Mouse (Mus musculus) midbrain, embryonic 10.5 days (tissue): ENCODE results near the gene Syndig1l. TPM values are rescaled to one million over a fixed set of nuclear protein-coding genes. Genes with fewer than 3 reads are reported as not detected.

Source experiments
- DNase-seq: peaks from one replicate; pipeline ENCODE4 v3.0.0-alpha.2; 2017; ENCODE audit warnings: low spot score
- H3K27ac ChIP-seq: fragments of 300-500 bp; sonication (generic); replicated peaks from 2 replicates; pipeline ENCODE4 v1.5.1; 2016; ENCODE audit warnings: mild to moderate bottlenecking
- H3K27me3 ChIP-seq: fragments of 300-500 bp; sonication (generic); 2 replicates; pipeline ENCODE4 v1.6.1; 2016; ENCODE audit warnings: low read depth, mild to moderate bottlenecking; ENCODE audit not compliant: poor library complexity, severe bottlenecking
- H3K36me3 ChIP-seq: fragments of 300-500 bp; sonication (generic); 2 replicates; pipeline ENCODE4 v1.6.1; 2016; ENCODE audit warnings: mild to moderate bottlenecking, moderate library complexity
- H3K4me1 ChIP-seq: fragments of 300-500 bp; sonication (generic); 2 replicates; pipeline ENCODE4 v1.6.1; 2016
- H3K4me3 ChIP-seq: fragments of 300-500 bp; sonication (generic); 2 replicates; pipeline ENCODE4 v1.5.1; 2016; ENCODE audit warnings: mild to moderate bottlenecking, moderate library complexity
- H3K9me3 ChIP-seq: fragments of 300-500 bp; sonication (generic); replicated peaks from 2 replicates; pipeline ENCODE4 v1.6.1; 2016; ENCODE audit warnings: mild to moderate bottlenecking
- WGBS: fragments of 180-500 bp; shearing (Covaris S2); methylation state at CpG from one replicate; pipeline ENCODE4 v1.1.7; 2016; 5-methylcytosine and 5-hydroxymethylcytosine counted together
- polyA plus RNA-seq: library from polyadenylated mRNA; unstranded; fragments of >200 nt; fragmentation: Nextera tagmentation; extraction: Ambion mirVana; gene quantifications from 2 replicates; pipeline ENCODE4 v1.2.1, GENCODE M21; 2016

Syndig1l gene
- polyA plus RNA-seq, 1 experiment from 2014 or later = 0.10 TPM

- Histone ChIP-seq H3K36me3 (no peaks in the 10 kb centered on the region), H3K9me3 (no peaks in the 10 kb centered on the region), H3K27ac (no peak overlapping the region), H3K4me1 (peaks cover 6% of the 10 kb centered on the region), H3K27me3 (peaks cover 12% of the 10 kb centered on the region), H3K4me3 (no peak overlapping the region)
- DNase-seq = peak; percentile 67
- 17% methylated on average over 3 of the region's 3 CpGs for WGBS
Observed at GRCm38 (mm10) chr12:84653912-84654311, 44.7 kb downstream of the Syndig1l start.

- 91% methylated on average over 13 of the region's 13 CpGs for WGBS
- Histone ChIP-seq H3K9me3 (no peaks in the 10 kb centered on the region), H3K27me3 (peaks cover 13% of the 10 kb centered on the region), H3K27ac (no peak overlapping the region), H3K4me1 (peaks cover 6% of the 10 kb centered on the region), H3K36me3 (no peaks in the 10 kb centered on the region), H3K4me3 (no peak overlapping the region)
- no peak for DNase-seq
Observed at GRCm38 (mm10) chr12:84650234-84650633, 48.4 kb downstream of the Syndig1l start.

GRCm38 (mm10) chr12:84640654-84641053 lies 58.0 kb downstream of the Syndig1l start, which contains the start of gene Vrtn:
TSS of gene Vrtn (plus strand) at chr12:84641019.
- no peak for DNase-seq
- peaks cover 59% of the 10 kb centered on the region for H3K27me3 ChIP-seq
- H3K4me3 ChIP-seq = 0 out of 2 replicates have a peak within 1 kb of the TSS, but pooled peaks have one; percentile 4
- H3K36me3 ChIP-seq = no peaks in the 10 kb centered on the region
- no peak within 1 kb of the TSS for H3K27ac ChIP-seq
- WGBS = 6% methylated on average over 9 of the region's 9 CpGs
- no peaks in the 10 kb centered on the region for H3K9me3 ChIP-seq
- H3K4me1 ChIP-seq = peaks cover 19% of the 10 kb centered on the region

GRCm38 (mm10) chr12:84640253-84640652 lies 58.4 kb downstream of the Syndig1l start:
- no peak for DNase-seq
- WGBS = 7% methylated on average over 6 of the region's 6 CpGs
- Histone ChIP-seq H3K27me3 (peaks cover 58% of the 10 kb centered on the region), H3K9me3 (no peaks in the 10 kb centered on the region), H3K4me1 (peaks cover 19% of the 10 kb centered on the region), H3K4me3 (no peak overlapping the region), H3K27ac (no peak overlapping the region), H3K36me3 (no peaks in the 10 kb centered on the region)

DNA sequence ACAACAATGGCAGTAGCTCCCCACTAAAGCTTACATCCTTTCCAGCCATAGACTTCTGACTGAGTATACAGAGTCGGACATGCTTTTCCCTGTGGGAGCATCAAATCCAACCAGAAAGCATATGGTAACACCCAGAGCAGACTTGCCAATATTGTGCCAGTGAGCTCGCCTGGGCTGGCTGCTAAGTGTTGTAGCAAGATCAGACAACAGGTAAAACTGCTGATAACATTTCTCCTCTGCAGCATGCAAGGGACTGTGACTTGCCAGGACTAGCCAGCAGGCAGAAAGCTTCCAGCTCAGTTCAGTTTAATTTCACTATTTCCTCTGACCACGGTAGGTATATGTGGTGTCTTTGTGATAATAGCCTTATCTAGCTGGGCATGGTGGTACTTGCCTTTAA lies 66.8 kb downstream of the Syndig1l start:
- no peak overlapping the region for H3K4me3 ChIP-seq
- H3K27ac ChIP-seq = no peak overlapping the region
- WGBS = 77% methylated on average over 3 of the region's 3 CpGs
- no peaks in the 10 kb centered on the region for H3K9me3 ChIP-seq
- no peaks in the 10 kb centered on the region for H3K36me3 ChIP-seq
- no peaks in the 10 kb centered on the region for H3K4me1 ChIP-seq
- DNase-seq = no peak
- 0 out of 2 replicates have a peak, but pooled peaks cover under 1% of the 10 kb centered on the region for H3K27me3 ChIP-seq

Other genes with a start within 250 kb of the Syndig1l start
- gene Aldh6a1, start 247.8 kb downstream of the Syndig1l start, polyA plus RNA-seq = 16.5 and 20.2 TPM in 2 replicates
- gene Lin52, start 247.4 kb downstream of the Syndig1l start, polyA plus RNA-seq = 31.4 and 37.4 TPM in 2 replicates
- gene Vsx2, start 129.1 kb downstream of the Syndig1l start, polyA plus RNA-seq = 1.0 and 1.9 TPM in 2 replicates
- gene Abcd4, start 81.4 kb downstream of the Syndig1l start, polyA plus RNA-seq = 13.3 TPM in 2 replicates
- not detected in 2 replicates for gene Vrtn, start 57.8 kb downstream of the Syndig1l start, polyA plus RNA-seq
- 82.7 and 93.0 TPM in 2 replicates for gene Npc2, start 74.3 kb upstream of the Syndig1l start, polyA plus RNA-seq
- 162 and 190 TPM in 2 replicates for gene Isca2, start 74.4 kb upstream of the Syndig1l start, polyA plus RNA-seq
- gene Ltbp2, start 177.7 kb upstream of the Syndig1l start, polyA plus RNA-seq = 0.11 and 0.22 TPM in 2 replicates